Mouse (Mus musculus) lung, embryonic 14.5 days (tissue): ENCODE data around the gene Ubash3b. TPM values are rescaled to one million over a fixed set of nuclear protein-coding genes. Genes with fewer than 3 reads are reported as not detected.

Experiments
- ATAC-seq: fragments of 200-750 bp; cut with Nextera tagmentation; 2 replicates; pipeline ENCODE4 v1.8.0; 2017; ENCODE audit warnings: mild to moderate bottlenecking, moderate TSS enrichment, moderate library complexity; ENCODE audit not compliant: insufficient read depth
- DNase-seq: peaks from one replicate; pipeline ENCODE4 v3.0.0-alpha.2; 2015
- H3K27ac ChIP-seq: fragments of 300-500 bp; sonication (generic); 2 replicates; pipeline ENCODE4 v1.5.1; 2014; ENCODE audit warnings: low read depth, mild to moderate bottlenecking, moderate library complexity
- H3K27me3 ChIP-seq: fragments of 300-500 bp; sonication (generic); 2 replicates; pipeline ENCODE4 v1.6.1; 2014; ENCODE audit warnings: low read length, control low read depth; ENCODE audit not compliant: insufficient read depth
- H3K36me3 ChIP-seq: fragments of 300-500 bp; sonication (generic); 2 replicates; pipeline ENCODE4 v1.6.1; 2014; ENCODE audit warnings: control low read depth; ENCODE audit not compliant: insufficient read depth
- H3K4me1 ChIP-seq: fragments of 300-500 bp; sonication (generic); 2 replicates; pipeline ENCODE4 v1.6.1; 2014; ENCODE audit warnings: antibody characterized with exemption, control low read depth; ENCODE audit not compliant: insufficient read depth
- H3K4me2 ChIP-seq: fragments of 300-500 bp; sonication (generic); 2 replicates; pipeline ENCODE4 v1.6.1; 2014; ENCODE audit warnings: mild to moderate bottlenecking
- H3K4me3 ChIP-seq: fragments of 300-500 bp; sonication (generic); 2 replicates; pipeline ENCODE4 v1.5.1; 2014; ENCODE audit warnings: low read depth, low read length
- H3K9ac ChIP-seq: fragments of 300-500 bp; sonication (generic); 2 replicates; pipeline ENCODE4 v1.6.1; 2014
- H3K9me3 ChIP-seq: fragments of 300-500 bp; sonication (generic); 2 replicates; pipeline ENCODE4 v1.6.1; 2016; ENCODE audit warnings: low read depth, low read length, control low read depth
- CTCF ChIP-seq: IDR thresholded peaks from 2 replicates; pipeline ENCODE4 v1.5.1; 2016; ENCODE audit warnings: antibody characterized with exemption, low read depth
- WGBS: fragments of 180-500 bp; shearing (Covaris S2); extraction: QIAGEN DNeasy Blood & Tissue Kit; methylation state at CpG from one replicate; pipeline ENCODE4 v1.1.7; 2014; 5-methylcytosine and 5-hydroxymethylcytosine counted together
- polyA plus RNA-seq: library from polyadenylated mRNA; unstranded; fragments of >200 nt; fragmentation: Nextera tagmentation; extraction: Ambion mirVana; gene quantifications from 2 replicates; pipeline ENCODE4 v1.2.1, GENCODE M21; 2014

Gene Ubash3b
- polyA plus RNA-seq, 1 experiment from 2014 or later, result 8.0 TPM

GRCm38 (mm10) chr9:41014512-41014911 lies 147.0 kb downstream of the Ubash3b start:
- Histone ChIP-seq H3K4me1 (no peaks in the 10 kb centered on the region), H3K4me3 (no peak overlapping the region), H3K4me2 (no peak overlapping the region), H3K9me3 (no peaks in the 10 kb centered on the region), H3K9ac (no peak overlapping the region), H3K36me3 (no peaks in the 10 kb centered on the region), H3K27ac (no peak overlapping the region), H3K27me3 (no peaks in the 10 kb centered on the region)
- TF ChIP-seq CTCF, result no peak
- WGBS, result 47% methylated on average over 4 of the region's 4 CpGs
- ATAC-seq, result no peak
- DNase-seq, result no peak

GRCm38 (mm10) chr9:41012456-41012855 lies 149.0 kb downstream of the Ubash3b start:
- TF ChIP-seq CTCF, result no peak
- no peak overlapping the region for H3K4me3 ChIP-seq
- no peak overlapping the region for H3K4me2 ChIP-seq
- no peaks in the 10 kb centered on the region for H3K4me1 ChIP-seq
- no peaks in the 10 kb centered on the region for H3K27me3 ChIP-seq
- H3K9me3 ChIP-seq, result no peaks in the 10 kb centered on the region
- DNase-seq, result no peak
- no peaks in the 10 kb centered on the region for H3K36me3 ChIP-seq
- ATAC-seq, result no peak
- 88% methylated on average over 5 of the region's 5 CpGs for WGBS
- H3K9ac ChIP-seq, result no peak overlapping the region
- H3K27ac ChIP-seq, result no peak overlapping the region

GRCm38 (mm10) chr9:41011512-41012436 lies 149.7 kb downstream of the Ubash3b start:
- H3K4me3 ChIP-seq, result no peak overlapping the region
- H3K4me1 ChIP-seq, result no peaks in the 10 kb centered on the region
- H3K9ac ChIP-seq, result no peak overlapping the region
- no peaks in the 10 kb centered on the region for H3K36me3 ChIP-seq
- WGBS, result 79% methylated on average over 13 of the region's 13 CpGs
- H3K27ac ChIP-seq, result no peak overlapping the region
- no peak for TF ChIP-seq CTCF
- ATAC-seq (no peak), DNase-seq (no peak)
- no peaks in the 10 kb centered on the region for H3K27me3 ChIP-seq
- H3K9me3 ChIP-seq, result no peaks in the 10 kb centered on the region
- no peak overlapping the region for H3K4me2 ChIP-seq

DNA sequence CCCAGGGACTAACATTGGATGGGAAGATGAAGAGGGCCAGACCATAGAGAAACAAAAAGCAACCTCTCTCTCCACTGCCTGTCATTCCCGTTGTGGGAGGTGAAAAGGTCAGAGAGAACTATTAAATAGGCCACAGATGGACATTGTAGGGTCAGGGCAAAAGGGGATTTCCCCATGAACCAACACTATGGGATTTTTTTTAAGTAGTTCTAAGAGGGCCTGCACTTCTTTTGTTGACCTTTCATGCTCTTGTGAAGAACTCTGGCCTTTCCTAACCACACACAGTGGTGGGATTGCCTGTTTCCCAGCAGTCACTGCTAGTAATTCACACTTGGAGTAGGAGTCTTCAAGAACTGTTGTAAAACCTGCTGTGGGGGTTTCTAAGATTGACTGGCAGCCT lies 153.7 kb downstream of the Ubash3b start:
- H3K36me3 ChIP-seq, result no peaks in the 10 kb centered on the region
- H3K4me3 ChIP-seq, result no peak overlapping the region
- H3K9ac ChIP-seq, result no peak overlapping the region
- H3K27ac ChIP-seq, result no peak overlapping the region
- ATAC-seq, result no peak
- no peaks in the 10 kb centered on the region for H3K4me1 ChIP-seq
- H3K27me3 ChIP-seq, result no peaks in the 10 kb centered on the region
- no peak for DNase-seq
- no peak overlapping the region for H3K4me2 ChIP-seq
- no peak for TF ChIP-seq CTCF
- 15% methylated on average over 1 of the region's 1 CpGs for whole genome bisulfite sequencing
- H3K9me3 ChIP-seq, result no peaks in the 10 kb centered on the region

- Histone ChIP-seq H3K4me1 (no peaks in the 10 kb centered on the region), H3K4me2 (no peak within 1 kb of the TSS), H3K9me3 (no peaks in the 10 kb centered on the region), H3K27me3 (no peaks in the 10 kb centered on the region), H3K27ac (no peak within 1 kb of the TSS), H3K9ac (no peak within 1 kb of the TSS), H3K36me3 (no peaks in the 10 kb centered on the region), H3K4me3 (no peak within 1 kb of the TSS)
- TF ChIP-seq CTCF, result no peak
- no peak for DNase-seq
- ATAC-seq, result no peak
- WGBS, result 24% methylated on average over 4 of the region's 4 CpGs
These were observed 157.1 kb downstream of the Ubash3b start, which contains the start of gene Crtam for GRCm38 (mm10) chr9:41004415-41004814. Crtam (minus strand) TSS chr9:41004628.

GRCm38 (mm10) chr9:40997116-40997779 lies 164.2 kb downstream of the Ubash3b start:
- Histone ChIP-seq H3K9me3 (no peaks in the 10 kb centered on the region), H3K4me1 (no peaks in the 10 kb centered on the region), H3K4me3 (no peak overlapping the region), H3K27ac (no peak overlapping the region), H3K36me3 (no peaks in the 10 kb centered on the region), H3K27me3 (no peaks in the 10 kb centered on the region), H3K4me2 (no peak overlapping the region), H3K9ac (no peak overlapping the region)
- TF ChIP-seq CTCF, result no peak
- DNase-seq (no peak), ATAC-seq (no peak)
- 79% methylated on average over 7 of the region's 7 CpGs for WGBS

DNA sequence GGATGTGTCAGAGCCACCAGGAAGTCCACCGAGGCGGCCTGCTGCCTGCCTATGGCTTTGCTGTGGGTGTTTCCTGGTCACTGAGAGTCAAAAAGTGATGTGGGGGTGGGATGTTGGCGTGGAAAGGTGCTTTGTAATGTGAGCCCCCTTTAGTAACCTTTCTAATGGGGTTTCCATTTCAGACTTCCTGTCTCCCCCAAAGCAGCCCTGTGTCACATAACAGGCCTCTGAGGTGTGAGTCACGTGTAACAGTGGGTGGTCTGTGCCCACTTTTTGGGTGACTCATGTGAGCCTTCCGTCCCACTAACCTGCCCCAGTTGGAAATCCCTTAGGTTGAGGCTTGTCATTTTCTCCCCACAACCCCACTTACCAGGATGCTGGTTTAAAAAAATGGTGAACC lies 167.4 kb downstream of the Ubash3b start:
- H3K4me1 ChIP-seq, result no peaks in the 10 kb centered on the region
- H3K4me3 ChIP-seq, result no peak overlapping the region
- 55% methylated on average over 5 of the region's 5 CpGs for WGBS
- DNase-seq (no peak), ATAC-seq (no peak)
- H3K4me2 ChIP-seq, result no peak overlapping the region
- H3K27ac ChIP-seq, result no peak overlapping the region
- H3K36me3 ChIP-seq, result no peaks in the 10 kb centered on the region
- H3K9me3 ChIP-seq, result no peaks in the 10 kb centered on the region
- no peak overlapping the region for H3K9ac ChIP-seq
- no peaks in the 10 kb centered on the region for H3K27me3 ChIP-seq
- no peak for TF ChIP-seq CTCF
